Mouse (Mus musculus) spleen, postnatal 36 days (tissue): ENCODE measurements at regions not wholly inside any gene's neighbourhood (a gene's known extent, or its start where the extent isn't known, plus 50 kb on each side); places are given as distances from the start of the nearest gene placed in this dataset.
A peak's percentile ranks its signal among the peaks of the same experiment; 100 is the strongest.

ENCODE experiments used
- DNase-seq, 2 experiments: peaks; one replicate each; pipeline ENCODE4 v3.0.0; 2022; ENCODE audit warnings: low spot score in 2 of 2, mixed read lengths in 1 of 2

GRCm38 (mm10) chr5:118880546-118880945, 320.1 kb downstream of the Med13l start:
- no peak for DNase-seq

DNA sequence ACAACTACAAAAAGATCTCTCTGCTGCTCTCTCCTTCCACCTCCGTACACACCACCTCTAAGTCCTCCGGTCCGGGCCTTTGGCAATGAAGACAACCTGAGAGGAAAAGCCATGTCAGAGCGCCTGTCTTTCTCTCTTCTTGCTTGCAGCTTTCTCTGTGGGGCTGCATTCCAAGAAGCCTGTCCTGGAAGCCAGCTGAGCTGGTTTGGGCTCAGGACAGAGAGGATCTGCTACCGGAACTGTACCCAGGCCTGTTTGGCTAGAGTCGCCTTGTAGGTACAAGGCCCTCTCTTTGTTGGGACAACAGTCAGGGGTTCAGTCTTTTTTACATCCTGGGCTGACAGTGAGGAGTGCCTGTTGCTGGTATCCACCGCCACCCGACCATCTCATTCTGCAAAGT, 321.4 kb downstream of the Med13l start:
- no peak for DNase-seq

- no peak for DNase-seq
Observed at GRCm38 (mm10) chr5:118888131-118888530, 327.7 kb downstream of the Med13l start.

DNA sequence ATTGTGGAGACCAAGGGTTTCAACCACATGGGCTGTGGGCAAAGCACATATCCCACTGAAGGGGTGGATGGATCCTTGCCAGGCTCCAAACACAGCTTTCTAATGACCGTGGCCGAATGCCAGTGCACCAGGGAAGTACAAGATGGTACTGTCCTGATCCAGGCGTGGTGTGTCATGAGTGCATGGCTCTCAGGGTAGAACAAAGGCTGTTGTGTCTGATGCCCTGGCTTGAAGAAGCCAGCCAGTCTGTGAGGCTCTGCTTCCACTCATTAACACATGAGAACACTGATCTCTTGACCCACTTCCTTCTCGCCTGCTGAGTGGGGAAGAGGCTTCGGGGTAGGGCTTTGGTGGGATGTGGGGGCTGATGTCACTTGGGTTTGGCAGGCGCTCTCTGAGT, 330.7 kb downstream of the Med13l start:
- DNase-seq, result no peak

GRCm38 (mm10) chr5:118908224-118908623, 347.7 kb downstream of the Med13l start:
- no peak for DNase-seq

DNA sequence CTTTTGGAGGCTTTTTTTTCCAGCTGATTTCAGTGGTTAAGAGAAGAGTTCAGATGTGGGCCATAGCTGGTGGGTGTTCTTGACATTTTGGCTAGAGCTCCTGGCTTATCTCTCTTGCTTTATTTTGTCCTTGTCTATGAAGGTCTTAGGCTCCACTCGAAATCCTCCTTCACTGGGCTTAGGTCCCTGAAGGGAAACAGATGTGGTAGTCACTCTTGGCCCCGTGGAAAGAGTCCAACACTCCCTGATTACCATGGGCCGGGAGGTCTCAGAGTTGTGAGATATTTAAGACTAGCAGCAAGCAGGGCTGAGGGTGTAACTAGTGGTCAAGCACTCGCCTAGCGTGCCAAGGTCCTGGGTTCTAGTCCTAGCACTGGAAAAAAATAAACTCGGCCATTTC, 349.3 kb downstream of the Med13l start:
- no peak for DNase-seq

DNA sequence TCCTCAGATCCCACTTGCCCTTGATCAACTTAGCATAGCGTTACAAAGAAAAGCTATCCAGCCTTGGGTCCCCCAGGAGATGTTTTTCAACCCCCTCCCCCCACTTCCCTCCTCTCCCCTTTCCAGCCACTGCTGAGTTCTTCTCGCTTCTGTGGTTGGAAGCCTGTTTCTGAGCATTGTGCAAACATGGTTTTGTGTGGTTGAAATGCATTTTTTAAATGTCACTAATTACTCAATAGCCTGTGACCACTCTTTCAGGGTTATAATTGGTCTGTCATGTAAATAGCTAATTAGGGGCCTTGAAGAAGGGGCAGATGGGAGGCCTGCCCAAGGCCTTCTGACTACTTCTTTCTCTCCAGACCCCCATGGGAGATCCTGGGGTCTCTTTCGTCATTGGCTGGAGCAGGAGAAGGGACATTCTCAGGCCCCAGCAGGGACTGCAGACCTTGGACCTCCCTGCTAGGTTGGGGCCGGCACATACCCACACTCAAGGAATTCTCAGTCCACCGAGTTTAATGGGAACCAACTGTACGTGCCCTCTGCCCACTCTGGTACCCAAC, 353.8 kb downstream of the Med13l start:
- no peak for DNase-seq

- no peak for DNase-seq
Observed at GRCm38 (mm10) chr5:118923357-118923756, 362.9 kb downstream of the Med13l start.

DNA sequence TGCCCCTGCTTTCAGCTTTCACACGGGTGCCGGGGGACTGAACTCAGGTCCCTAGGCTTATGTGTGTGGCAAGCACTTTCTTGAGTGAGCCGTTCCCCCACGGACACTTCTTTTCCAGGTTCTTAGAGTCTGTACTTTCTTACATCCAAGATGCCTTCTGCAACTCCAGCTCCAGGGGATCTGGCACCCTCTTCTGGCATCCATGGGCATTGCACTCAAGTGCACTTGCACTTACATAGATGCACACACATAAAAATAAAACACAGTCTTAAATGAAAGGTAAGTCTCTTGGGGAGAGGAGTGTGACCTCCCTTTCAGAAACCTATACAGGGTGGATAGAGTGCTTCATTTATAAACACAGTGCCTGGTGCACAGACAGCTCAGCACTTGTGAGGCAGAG, 368.6 kb downstream of the Med13l start:
- DNase-seq, result no peak

GRCm38 (mm10) chr5:118929990-118930501, 369.6 kb downstream of the Med13l start:
- no peak for DNase-seq

- no peak for DNase-seq
Observed at GRCm38 (mm10) chr5:118939336-118940039, 379.0 kb downstream of the Med13l start.

DNA sequence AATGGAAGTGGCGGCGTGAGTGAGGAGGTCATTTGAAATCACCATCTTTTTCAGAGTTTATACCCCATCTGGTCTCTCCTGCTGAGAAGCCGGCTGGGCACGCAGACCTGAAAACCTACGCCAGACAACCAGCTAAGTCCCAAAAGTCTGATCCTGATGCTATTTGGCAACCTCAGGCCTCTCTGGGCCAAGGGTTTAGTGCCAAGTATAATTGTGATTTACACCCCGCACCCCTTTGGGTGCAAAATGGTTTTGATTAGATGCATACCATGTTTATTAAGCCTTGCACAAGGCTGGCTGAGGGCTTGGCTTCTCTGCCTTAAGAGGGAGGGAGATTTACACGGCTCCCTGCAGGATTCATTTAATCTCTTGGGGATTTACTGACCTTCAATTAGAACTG, 383.8 kb downstream of the Med13l start:
- no peak for DNase-seq

- no peak for DNase-seq
Observed at GRCm38 (mm10) chr5:118946090-118946489, 385.6 kb downstream of the Med13l start.

DNA sequence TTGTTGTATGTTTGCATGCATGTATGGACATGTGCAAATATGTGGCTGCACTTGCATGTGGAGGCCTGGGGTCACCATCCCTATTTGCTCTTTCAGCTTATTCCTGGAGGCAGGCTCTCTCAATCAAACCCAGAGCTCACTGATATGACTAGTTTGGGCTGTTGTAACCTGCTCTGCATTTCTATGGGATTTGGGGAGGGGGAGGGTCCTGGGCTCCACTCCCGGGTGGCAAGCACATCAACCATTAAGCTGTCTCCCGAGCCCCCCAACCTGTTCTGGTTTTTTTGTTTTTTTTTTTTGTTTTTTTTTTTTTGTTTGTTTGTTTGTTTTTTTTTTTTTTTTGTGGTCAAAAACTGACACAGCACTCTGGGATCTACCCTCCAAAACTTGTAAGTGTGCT, 386.5 kb downstream of the Med13l start:
- DNase-seq, result no peak

GRCm38 (mm10) chr5:118948119-118948786, 387.8 kb downstream of the Med13l start:
- no peak for DNase-seq

DNA sequence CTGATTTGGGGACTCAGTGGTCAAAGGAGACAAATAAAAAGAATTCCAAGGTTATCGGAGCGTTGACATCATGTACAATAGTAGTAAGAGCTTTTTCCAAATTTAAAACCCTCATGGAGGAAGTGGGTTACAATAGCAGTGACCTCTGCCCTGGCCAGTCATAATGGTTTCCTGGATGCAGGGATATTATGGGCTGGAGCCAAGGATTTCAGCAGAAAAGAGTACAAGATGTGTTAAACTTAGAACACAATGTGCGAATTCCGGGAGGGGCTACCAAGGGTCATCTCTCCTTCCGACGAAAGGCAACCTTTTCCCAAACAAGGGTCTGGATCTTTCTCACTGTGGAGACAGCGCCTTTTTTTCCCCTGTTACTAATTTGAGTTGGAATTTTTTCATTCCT, 390.6 kb downstream of the Med13l start:
- peak; percentile 15 to 16 for DNase-seq

DNA sequence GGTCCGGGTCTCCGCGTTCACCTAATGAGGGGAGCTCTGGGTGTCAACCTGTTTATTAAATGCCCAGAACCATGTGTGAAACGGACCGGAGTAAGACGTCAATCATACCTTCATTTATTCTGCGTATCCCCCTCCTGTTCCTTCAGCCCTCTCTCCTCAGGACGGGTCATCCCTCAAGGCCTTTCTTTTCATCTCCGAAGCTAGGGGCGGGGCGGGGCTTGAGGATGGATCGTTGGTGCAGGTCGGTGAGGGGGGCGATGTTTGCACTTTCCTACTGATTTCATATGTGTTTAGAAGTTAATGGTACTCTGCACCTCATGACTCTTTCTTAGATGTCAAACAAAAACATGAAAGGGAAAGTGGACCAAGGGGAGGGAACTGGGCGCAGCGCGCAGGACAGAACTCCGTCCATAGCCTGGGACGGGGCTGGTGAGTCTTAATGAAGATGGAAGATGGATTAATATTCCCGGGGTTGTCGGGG, 400.1 kb downstream of the Med13l start:
- no peak for DNase-seq

DNA sequence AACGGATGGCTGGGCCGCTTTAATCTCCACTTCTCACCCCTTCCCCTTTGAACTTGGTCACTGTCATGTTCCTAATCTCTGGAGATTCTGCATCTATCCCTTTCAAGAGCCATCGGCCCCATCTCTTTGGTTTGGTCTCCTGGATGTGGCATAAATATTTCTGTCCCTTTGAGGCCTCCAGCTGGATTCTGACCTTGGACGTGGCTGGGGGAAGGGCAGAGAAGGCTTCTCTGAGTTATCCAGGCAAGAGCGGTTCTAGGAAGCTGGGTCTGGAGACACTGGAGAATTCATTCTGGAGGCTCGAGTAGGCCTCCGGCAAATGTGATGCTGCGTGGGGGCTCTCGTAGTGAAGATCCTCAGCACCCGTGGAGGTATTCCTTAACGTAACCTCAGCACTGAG, 400.6 kb downstream of the Med13l start:
- DNase-seq, result no peak

DNA sequence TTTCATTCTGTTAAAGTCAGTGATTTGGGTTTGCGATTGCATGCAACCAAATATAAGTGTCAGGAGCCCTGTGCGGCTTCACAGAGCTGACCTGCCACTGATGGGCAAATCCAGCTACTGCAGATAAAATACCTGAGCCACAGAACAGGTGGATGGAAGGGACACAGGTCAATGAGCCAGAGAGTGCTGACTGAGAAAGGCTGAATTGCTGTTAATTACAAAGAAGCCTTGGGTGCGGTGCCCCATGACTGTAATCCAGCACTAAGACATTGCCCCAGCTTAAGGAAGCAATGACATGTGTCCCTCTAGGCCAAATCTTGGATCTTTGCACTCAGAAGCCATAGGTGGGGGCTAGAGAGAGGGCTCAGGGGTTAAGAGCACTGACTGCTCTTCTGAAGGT, 401.7 kb downstream of the Med13l start:
- no peak for DNase-seq

DNA sequence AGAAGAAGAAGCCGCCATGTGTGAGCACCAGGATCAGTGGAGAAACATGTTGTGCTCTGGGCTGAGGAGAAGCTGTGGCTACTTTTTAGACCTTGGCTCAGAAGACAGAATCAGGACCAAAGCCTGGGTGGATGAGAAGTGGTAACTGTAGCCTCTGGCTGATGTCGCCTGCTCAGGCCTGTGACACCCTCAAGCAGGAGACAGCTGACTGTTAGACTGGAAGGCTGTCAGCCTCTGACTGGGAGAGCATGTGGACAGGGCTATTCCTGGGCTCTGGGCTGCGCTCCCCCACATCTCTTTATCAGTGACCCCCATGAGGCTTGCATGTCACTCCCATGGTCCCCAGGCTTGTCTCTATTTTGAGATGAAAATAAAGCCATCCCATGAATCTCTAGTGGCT, 402.5 kb downstream of the Med13l start:
- no peak for DNase-seq

DNA sequence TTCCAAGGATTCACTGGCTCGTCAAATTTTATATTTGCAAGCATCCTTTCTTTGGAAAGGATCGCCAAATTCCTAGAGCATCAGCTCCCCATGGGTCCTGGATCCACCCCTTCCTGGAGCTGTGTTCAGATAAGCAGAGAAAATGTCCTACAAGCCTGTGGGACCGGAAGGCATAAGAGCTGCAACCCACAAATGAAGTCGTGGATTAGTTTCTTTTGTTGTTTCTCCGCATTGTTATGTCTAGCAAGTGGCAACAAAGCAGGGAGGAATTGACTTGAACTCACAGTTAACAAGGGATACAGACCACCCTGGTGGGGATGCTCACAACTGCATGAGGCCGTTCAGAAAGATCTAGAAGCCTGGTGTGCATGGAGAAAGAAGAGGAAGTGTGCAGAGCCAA, 406.4 kb downstream of the Med13l start:
- no peak for DNase-seq

DNA sequence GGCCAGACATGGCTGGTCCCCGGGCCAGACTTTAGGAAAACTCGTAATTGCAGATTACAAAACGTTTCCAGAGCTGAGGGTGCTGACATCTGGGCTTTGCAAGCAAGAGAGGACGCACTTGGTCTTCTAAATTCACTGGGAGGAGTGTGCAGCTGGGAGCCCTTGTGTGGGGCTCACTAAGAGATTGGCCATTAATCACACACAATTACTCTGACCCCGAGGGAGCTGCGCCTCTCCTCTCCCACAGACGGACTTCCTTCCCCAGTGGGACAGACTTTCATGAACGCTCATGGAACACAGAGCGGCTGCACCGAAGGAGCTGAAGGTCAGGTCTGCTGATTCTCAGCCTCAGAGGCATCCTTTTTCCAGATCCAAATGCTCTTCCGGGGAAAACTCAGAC, 407.2 kb downstream of the Med13l start:
- DNase-seq, result peak in 1 of 2 experiments; percentile 1

- no peak for DNase-seq
Observed at GRCm38 (mm10) chr5:118975147-118975546, 414.7 kb downstream of the Med13l start.
